Mouse (Mus musculus): ENCODE results near the gene Mylk2. TPM values are rescaled to one million over a fixed set of nuclear protein-coding genes. Genes with fewer than 3 reads are reported as not detected.

Gene Mylk2
- polyA plus RNA-seq, 1 experiment, result not detected

- peaks cover 15% of the 10 kb centered on the region for H3K4me1 ChIP-seq (ENCODE audit: control insufficient read depth, insufficient read depth, low read length)
- 91% methylated on average over 3 of the region's 3 CpGs for whole genome bisulfite sequencing
- TF ChIP-seq CTCF (IDR thresholded peaks at IDR 0.05; ENCODE audit: insufficient read depth, low read depth, low read length), result no peak
- H3K27ac ChIP-seq (ENCODE audit: insufficient read depth, low read depth, low read length), result no peak overlapping the region
- no peak overlapping the region for H3K4me3 ChIP-seq (ENCODE audit: insufficient read depth, low read depth, low read length)
These were observed 12.5 kb downstream of the Mylk2 start for GRCm38 (mm10) chr2:152923621-152924020.

GRCm38 (mm10) chr2:152924128-152924527 lies 13.0 kb downstream of the Mylk2 start:
- WGBS, result 80% methylated on average over 8 of the region's 8 CpGs
- Histone ChIP-seq H3K4me1 (ENCODE audit: control insufficient read depth, insufficient read depth, low read length) (peaks cover 15% of the 10 kb centered on the region), H3K4me3 (ENCODE audit: insufficient read depth, low read depth, low read length) (no peak overlapping the region), H3K27ac (ENCODE audit: insufficient read depth, low read depth, low read length) (no peak overlapping the region)
- no peak for TF ChIP-seq CTCF (IDR thresholded peaks at IDR 0.05; ENCODE audit: insufficient read depth, low read depth, low read length)

- no peak for TF ChIP-seq CTCF (IDR thresholded peaks at IDR 0.05; ENCODE audit: insufficient read depth, low read depth, low read length)
- TF ChIP-seq POLR2A (IDR thresholded peaks at IDR 0.05; ENCODE audit: insufficient read depth, low read depth, low read length), result no peak
- H3K27ac ChIP-seq (ENCODE audit: insufficient read depth, low read depth, low read length), result no peak overlapping the region
- WGBS, result 95% methylated on average over 5 of the region's 5 CpGs
- H3K4me3 ChIP-seq (ENCODE audit: insufficient read depth, low read depth, low read length), result no peak overlapping the region
- peaks cover 15% of the 10 kb centered on the region for H3K4me1 ChIP-seq (ENCODE audit: control insufficient read depth, insufficient read depth, low read length)
These were observed 13.4 kb downstream of the Mylk2 start for GRCm38 (mm10) chr2:152924543-152924942.

GRCm38 (mm10) chr2:152925189-152925872 lies 14.2 kb downstream of the Mylk2 start:
- WGBS, result 79% methylated on average over 11 of the region's 11 CpGs
- no peak overlapping the region for H3K27ac ChIP-seq (ENCODE audit: insufficient read depth, low read depth, low read length)
- TF ChIP-seq CTCF (IDR thresholded peaks at IDR 0.05; ENCODE audit: insufficient read depth, low read depth, low read length), result no peak
- TF ChIP-seq POLR2A (IDR thresholded peaks at IDR 0.05; ENCODE audit: insufficient read depth, low read depth, low read length), result no peak
- peaks cover 15% of the 10 kb centered on the region for H3K4me1 ChIP-seq (ENCODE audit: control insufficient read depth, insufficient read depth, low read length)
- H3K4me3 ChIP-seq (ENCODE audit: insufficient read depth, low read depth, low read length), result no peak overlapping the region

GRCm38 (mm10) chr2:152926896-152927295 lies 15.7 kb downstream of the Mylk2 start:
- H3K4me3 ChIP-seq (ENCODE audit: insufficient read depth, low read depth, low read length), result no peak overlapping the region
- H3K27ac ChIP-seq (ENCODE audit: insufficient read depth, low read depth, low read length), result no peak overlapping the region
- TF ChIP-seq CTCF (IDR thresholded peaks at IDR 0.05; ENCODE audit: insufficient read depth, low read depth, low read length) (no peak), POLR2A (IDR thresholded peaks at IDR 0.05; ENCODE audit: insufficient read depth, low read depth, low read length) (no peak)
- H3K4me1 ChIP-seq (ENCODE audit: control insufficient read depth, insufficient read depth, low read length), result peaks cover 15% of the 10 kb centered on the region
- WGBS, result 87% methylated on average over 9 of the region's 9 CpGs

GRCm38 (mm10) chr2:152927371-152927770 lies 16.2 kb downstream of the Mylk2 start:
- 58% methylated on average over 5 of the region's 5 CpGs for WGBS

GRCm38 (mm10) chr2:152928219-152928987 lies 17.3 kb downstream of the Mylk2 start:
- Histone ChIP-seq H3K4me1 (ENCODE audit: control insufficient read depth, insufficient read depth, low read length) (peaks cover 22% of the 10 kb centered on the region), H3K27ac (ENCODE audit: insufficient read depth, low read depth, low read length) (no peak overlapping the region), H3K4me3 (ENCODE audit: insufficient read depth, low read depth, low read length) (no peak overlapping the region)
- no peak for TF ChIP-seq POLR2A (IDR thresholded peaks at IDR 0.05; ENCODE audit: insufficient read depth, low read depth, low read length)
- no peak for TF ChIP-seq CTCF (IDR thresholded peaks at IDR 0.05; ENCODE audit: insufficient read depth, low read depth, low read length)
- WGBS, result 70% methylated on average over 14 of the region's 14 CpGs

More at GRCm38 (mm10) chr2:152927371-152927770, 16.2 kb downstream of the Mylk2 start:
- H3K4me3 ChIP-seq (ENCODE audit: insufficient read depth, low read depth, low read length), result no peak overlapping the region
- H3K4me1 ChIP-seq (ENCODE audit: control insufficient read depth, insufficient read depth, low read length), result peaks cover 15% of the 10 kb centered on the region
- TF ChIP-seq CTCF (IDR thresholded peaks at IDR 0.05; ENCODE audit: insufficient read depth, low read depth, low read length), result no peak
- no peak for TF ChIP-seq POLR2A (IDR thresholded peaks at IDR 0.05; ENCODE audit: insufficient read depth, low read depth, low read length)
- H3K27ac ChIP-seq (ENCODE audit: insufficient read depth, low read depth, low read length), result no peak overlapping the region

GRCm38 (mm10) chr2:152928988-152929370 lies 17.8 kb downstream of the Mylk2 start:
- 85% methylated on average over 3 of the region's 3 CpGs for WGBS

GRCm38 (mm10) chr2:152930276-152930675 lies 19.1 kb downstream of the Mylk2 start:
- peaks cover 19% of the 10 kb centered on the region for H3K4me1 ChIP-seq (ENCODE audit: control insufficient read depth, insufficient read depth, low read length)
- no peak overlapping the region for H3K4me3 ChIP-seq (ENCODE audit: insufficient read depth, low read depth, low read length)
- H3K27ac ChIP-seq (ENCODE audit: insufficient read depth, low read depth, low read length), result no peak overlapping the region
- WGBS, result 57% methylated on average over 2 of the region's 2 CpGs
- no peak for TF ChIP-seq POLR2A (IDR thresholded peaks at IDR 0.05; ENCODE audit: insufficient read depth, low read depth, low read length)
- TF ChIP-seq CTCF (IDR thresholded peaks at IDR 0.05; ENCODE audit: insufficient read depth, low read depth, low read length), result no peak

More at GRCm38 (mm10) chr2:152928988-152929370, 17.8 kb downstream of the Mylk2 start:
- TF ChIP-seq CTCF (IDR thresholded peaks at IDR 0.05; ENCODE audit: insufficient read depth, low read depth, low read length) (no peak), POLR2A (IDR thresholded peaks at IDR 0.05; ENCODE audit: insufficient read depth, low read depth, low read length) (no peak)
- Histone ChIP-seq H3K4me3 (ENCODE audit: insufficient read depth, low read depth, low read length) (no peak overlapping the region), H3K4me1 (ENCODE audit: control insufficient read depth, insufficient read depth, low read length) (peaks cover 22% of the 10 kb centered on the region), H3K27ac (ENCODE audit: insufficient read depth, low read depth, low read length) (no peak overlapping the region)

Measured in olfactory bulb, adult 2 months (tissue).